Mouse (Mus musculus): Measurements from ENCODE around the gene Oit1. TPM values are rescaled to one million over a fixed set of nuclear protein-coding genes. Genes with fewer than 3 reads are reported as not detected.

Oit1 gene
- polyA plus RNA-seq (2015; fragmentation: Nextera tagmentation; extraction: Ambion mirVana) = not detected in 2 replicates

GRCm38 (mm10) chr14:8378685-8379313 is at the start of gene Oit1:
Gene Oit1 (minus strand): TSS chr14:8378754.

GRCm38 (mm10) chr14:8317194-8318097 is 61.1 kb downstream of the Oit1 start, which contains the start of gene Fam107a:
Gene Fam107a (minus strand): TSS chr14:8318023.

Other genes starting within 250 kb of the Oit1 start
- 129 and 131 TPM in 2 replicates for gene Pdhb, start 205.7 kb downstream of the Oit1 start, polyA plus RNA-seq (2015; fragmentation: Nextera tagmentation; extraction: Ambion mirVana)
- gene Kctd6, start 164.6 kb downstream of the Oit1 start, polyA plus RNA-seq (2015; fragmentation: Nextera tagmentation; extraction: Ambion mirVana) = 8.6 and 10.6 TPM in 2 replicates
- gene Acox2, start 119.4 kb downstream of the Oit1 start, polyA plus RNA-seq (2015; fragmentation: Nextera tagmentation; extraction: Ambion mirVana) = 0.05 TPM in 1 of 2 replicates, not detected in the other
- gene Fam107a, start 60.7 kb downstream of the Oit1 start, polyA plus RNA-seq (2015; fragmentation: Nextera tagmentation; extraction: Ambion mirVana) = 0.04 and 0.14 TPM in 2 replicates